Mouse (Mus musculus) G1E (cell line): ENCODE results near the gene Syt8. TPM values are rescaled to one million over a fixed set of nuclear protein-coding genes. Genes with fewer than 3 reads are reported as not detected.

Experiments used
- ATAC-seq: 2 replicates; pipeline ENCODE4 v1.8.0; 2016; ENCODE audit warnings: mild to moderate bottlenecking; ENCODE audit not compliant: insufficient number of reproducible peaks, poor library complexity, low FRiP score, severe bottlenecking; ENCODE audit errors: extremely low read depth
- DNase-seq: peaks from one replicate; pipeline ENCODE4 v3.0.0; 2012; ENCODE audit warnings: low spot score
- H3K27me3 ChIP-seq: 2 replicates; pipeline ENCODE4 v1.6.1; 2012; ENCODE audit warnings: mild to moderate bottlenecking, low read length, inconsistent platforms; ENCODE audit not compliant: insufficient read depth
- H3K36me3 ChIP-seq: replicated peaks from 2 replicates; pipeline ENCODE3; 2012; ENCODE audit warnings: mild to moderate bottlenecking, inconsistent platforms
- H3K4me1 ChIP-seq: 2 replicates; pipeline ENCODE4 v1.6.1; 2012; ENCODE audit warnings: low read depth, low read length, inconsistent platforms, mixed read lengths; ENCODE audit not compliant: insufficient read depth
- H3K4me3 ChIP-seq: 2 replicates; pipeline ENCODE4 v1.5.1; 2012; ENCODE audit warnings: low read depth, mild to moderate bottlenecking, inconsistent platforms, low read length, moderate library complexity, mixed read lengths
- H3K9me3 ChIP-seq: replicated peaks from 2 replicates; pipeline ENCODE4 v1.6.1; 2012; ENCODE audit warnings: inconsistent platforms
- CTCF ChIP-seq: IDR thresholded peaks from 2 replicates; pipeline ENCODE4 v1.5.1; 2012; ENCODE audit warnings: low read depth, low read length, inconsistent platforms, mixed read lengths
- GATA1 ChIP-seq: IDR thresholded peaks from 2 replicates; pipeline ENCODE4 v1.6.1; 2012; ENCODE audit warnings: borderline replicate concordance, low read length, inconsistent platforms, mixed read lengths
- GATA2 ChIP-seq: IDR thresholded peaks from 2 replicates; pipeline ENCODE4 v1.6.1; 2012; ENCODE audit warnings: low read depth, low read length, inconsistent platforms, borderline replicate concordance
- POLR2AphosphoS5 ChIP-seq: IDR thresholded peaks from 2 replicates; pipeline ENCODE4 v1.6.1; 2012; ENCODE audit warnings: low read depth, low read length, inconsistent platforms; ENCODE audit not compliant: insufficient replicate concordance
- TAL1 ChIP-seq: conservative IDR thresholded peaks from 2 replicates; pipeline ENCODE4 v1.6.1; 2012; ENCODE audit warnings: low read depth, low read length, inconsistent platforms, mixed read lengths
- polyA plus RNA-seq: library from polyadenylated mRNA; stranded (reverse); fragments of >175 nt; gene quantifications from 2 replicates; pipeline ENCODE4 v1.2.3, GENCODE M21; 2012
- total RNA-seq, 2 experiments: library from RNA; stranded (forward) in 1 of 2; stranded (reverse) in 1 of 2; fragments of 200-1000 nt in 1 of 2; fragments of >200 nt in 1 of 2; fragmentation: Nextera tagmentation in 1 of 2; gene quantifications; 2 replicates each; pipeline ENCODE4 v1.2.3; 2014 to 2017

Syt8 gene
- total and polyA plus RNA-seq, 3 experiments: 3.5 TPM; not detected in 2

DNA sequence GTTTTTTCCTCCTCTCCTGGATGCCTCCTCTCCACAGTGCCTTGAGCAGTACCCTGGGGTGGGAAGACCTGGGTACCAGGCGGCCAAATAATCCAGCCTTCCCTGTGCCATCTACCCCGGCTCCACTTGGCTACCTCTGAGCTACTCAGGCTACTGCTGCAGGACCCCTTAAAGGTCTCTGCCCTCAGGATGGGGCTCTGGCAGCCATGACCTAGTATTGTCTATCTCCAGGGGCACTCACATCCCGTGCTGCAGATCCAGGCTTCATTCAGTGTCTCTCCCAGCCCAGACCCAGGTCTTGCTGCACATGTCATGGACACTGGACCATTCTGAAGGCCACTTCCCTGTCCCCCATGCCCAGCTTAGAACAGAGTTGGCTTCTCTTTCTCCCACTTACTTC is 45.2 kb downstream of the Syt8 start:
- Histone ChIP-seq H3K4me1 (no peaks in the 10 kb centered on the region), H3K9me3 (no peaks in the 10 kb centered on the region), H3K36me3 (no peaks in the 10 kb centered on the region), H3K4me3 (no peak overlapping the region), H3K27me3 (peaks cover 23% of the 10 kb centered on the region)
- TF ChIP-seq POLR2AphosphoS5: no peak
- TF ChIP-seq GATA1: no peak
- TF ChIP-seq CTCF: no peak
- no peak for TF ChIP-seq TAL1
- no peak for TF ChIP-seq GATA2
- DNase-seq: no peak
- no peak for ATAC-seq

DNA sequence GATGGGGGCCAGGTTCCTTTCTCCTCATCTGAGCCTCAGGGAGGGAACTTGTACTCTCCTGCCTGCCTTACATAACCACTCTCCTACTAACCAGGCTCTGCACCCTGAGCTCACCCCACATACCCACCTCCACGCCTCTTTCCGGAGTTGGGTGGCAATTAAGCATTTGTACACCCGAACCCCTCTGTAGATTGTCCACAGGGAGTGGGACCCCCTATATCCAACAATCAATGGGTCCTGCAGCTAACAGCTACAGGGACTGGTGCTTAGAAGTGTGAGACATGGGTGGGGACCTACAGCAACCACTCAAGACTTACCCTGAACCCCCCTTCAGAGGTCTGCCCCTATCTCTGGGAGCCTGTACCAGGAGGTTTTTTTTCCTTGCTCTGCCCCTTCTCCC is 46.0 kb downstream of the Syt8 start:
- peaks cover 24% of the 10 kb centered on the region for H3K27me3 ChIP-seq
- H3K9me3 ChIP-seq: no peaks in the 10 kb centered on the region
- H3K36me3 ChIP-seq: no peaks in the 10 kb centered on the region
- H3K4me1 ChIP-seq: no peaks in the 10 kb centered on the region
- ATAC-seq (no peak), DNase-seq (no peak)
- TF ChIP-seq GATA1: no peak
- no peak for TF ChIP-seq TAL1
- no peak for TF ChIP-seq GATA2
- no peak for TF ChIP-seq CTCF
- no peak for TF ChIP-seq POLR2AphosphoS5
- no peak overlapping the region for H3K4me3 ChIP-seq

DNA sequence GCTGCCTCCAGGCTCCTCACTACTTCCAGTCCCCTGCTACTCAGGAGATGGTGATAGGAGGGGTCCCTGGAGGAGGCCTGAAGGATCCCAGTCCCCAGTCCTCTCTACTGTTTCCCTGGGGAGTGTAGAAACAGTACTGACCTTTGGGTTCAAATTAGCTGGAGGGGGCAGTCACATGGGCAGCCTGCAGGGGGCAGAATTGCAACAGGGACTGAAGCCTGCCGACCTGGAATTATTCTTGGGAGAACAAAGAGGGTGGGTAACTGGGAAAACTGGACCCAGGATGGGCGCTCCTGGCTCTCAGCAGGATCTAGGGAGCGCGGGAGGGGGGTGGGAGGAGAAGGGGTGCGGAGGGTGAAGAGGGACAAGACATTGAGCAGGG is 46.5 kb downstream of the Syt8 start:
- Histone ChIP-seq H3K4me3 (no peak overlapping the region), H3K4me1 (no peaks in the 10 kb centered on the region), H3K27me3 (peaks cover 24% of the 10 kb centered on the region), H3K36me3 (no peaks in the 10 kb centered on the region), H3K9me3 (no peaks in the 10 kb centered on the region)
- no peak for ATAC-seq
- no peak for DNase-seq
- TF ChIP-seq CTCF: peak; percentile 51
- no peak for TF ChIP-seq GATA1

DNA sequence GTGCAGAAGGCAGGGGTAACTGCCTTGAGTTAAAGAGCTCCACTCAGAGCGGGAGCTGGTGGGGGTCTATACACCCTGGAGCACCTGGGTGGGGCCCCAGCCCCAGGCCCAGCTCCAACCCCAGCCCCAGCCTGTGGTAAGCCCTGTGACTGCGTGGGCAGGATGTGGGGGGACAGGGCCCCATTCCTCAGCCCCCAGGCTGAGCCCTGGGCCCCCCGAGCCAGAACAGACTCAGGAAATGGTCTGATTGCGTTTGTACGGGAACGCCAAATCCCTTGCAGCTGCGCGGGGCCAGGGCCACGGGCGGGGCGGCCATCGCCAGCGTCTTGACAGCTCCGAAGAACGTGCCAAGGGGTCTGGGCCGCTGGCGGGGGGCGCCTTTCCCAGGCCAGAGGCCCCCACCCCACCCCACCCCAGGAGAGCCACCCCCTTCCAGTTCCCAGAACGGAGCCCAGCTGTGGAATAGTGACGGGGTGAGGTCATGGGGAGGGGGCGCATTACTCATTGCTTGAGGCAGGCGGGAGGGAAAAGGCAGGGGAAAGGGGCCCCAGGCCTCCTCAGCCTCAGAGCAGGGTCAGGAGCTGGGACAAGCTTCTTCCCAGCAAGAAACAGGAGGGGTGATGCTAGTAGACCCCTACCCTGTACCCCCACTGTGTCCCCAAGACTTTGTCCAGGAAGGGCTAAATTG is 47.1 kb downstream of the Syt8 start:
- no peaks in the 10 kb centered on the region for H3K36me3 ChIP-seq
- no peaks in the 10 kb centered on the region for H3K9me3 ChIP-seq
- peaks cover 22% of the 10 kb centered on the region for H3K27me3 ChIP-seq
- no peak overlapping the region for H3K4me3 ChIP-seq
- TF ChIP-seq GATA2 (no peak), GATA1 (no peak)
- H3K4me1 ChIP-seq: no peaks in the 10 kb centered on the region
- no peak for ATAC-seq
- no peak for DNase-seq

DNA sequence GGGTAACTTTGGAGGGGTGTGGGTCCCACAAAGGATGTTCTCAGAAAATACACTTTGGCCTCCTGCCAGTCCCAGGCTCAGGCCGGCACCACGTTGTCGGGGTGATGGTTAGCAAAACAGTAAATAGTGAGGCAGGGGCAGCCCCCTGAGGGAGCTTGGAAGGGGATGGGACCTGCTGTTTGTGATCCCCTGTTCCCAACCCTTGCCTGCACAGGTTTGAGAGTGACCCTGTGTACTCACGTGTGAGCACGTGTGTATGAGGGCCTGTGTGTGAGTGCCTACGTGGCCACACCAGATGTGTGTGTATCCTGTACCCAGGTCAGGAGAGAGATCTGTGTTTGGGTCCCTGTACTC is 47.6 kb downstream of the Syt8 start:
- no peaks in the 10 kb centered on the region for H3K9me3 ChIP-seq
- no peaks in the 10 kb centered on the region for H3K4me1 ChIP-seq
- ATAC-seq (no peak), DNase-seq (no peak)
- no peak overlapping the region for H3K4me3 ChIP-seq
- H3K27me3 ChIP-seq: peaks cover 25% of the 10 kb centered on the region
- no peaks in the 10 kb centered on the region for H3K36me3 ChIP-seq
- TF ChIP-seq GATA1 (no peak), CTCF (no peak), TAL1 (no peak), GATA2 (no peak), POLR2AphosphoS5 (no peak)

DNA sequence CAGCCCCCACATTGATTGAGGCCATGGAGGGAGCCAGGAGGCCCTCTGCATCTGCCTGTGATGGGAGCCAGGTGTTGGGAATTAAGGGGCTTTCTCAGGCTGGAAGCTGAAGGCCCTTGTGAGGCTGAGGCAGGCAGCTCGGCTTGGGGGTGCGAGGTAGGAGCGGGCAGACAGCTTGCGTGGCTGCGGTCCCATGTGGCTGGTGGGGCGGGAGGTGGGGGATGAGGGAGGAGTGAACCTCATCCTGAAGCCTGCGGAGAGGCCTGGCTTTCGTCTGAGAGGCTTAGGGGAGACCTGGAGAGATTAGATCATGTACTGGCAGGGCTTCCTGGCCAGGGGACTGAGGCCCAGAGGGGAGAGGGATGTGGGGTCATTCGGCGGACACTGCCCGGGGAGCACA is 48.5 kb downstream of the Syt8 start:
- Histone ChIP-seq H3K4me1 (no peaks in the 10 kb centered on the region), H3K4me3 (no peak overlapping the region), H3K9me3 (no peaks in the 10 kb centered on the region), H3K27me3 (peaks cover 31% of the 10 kb centered on the region), H3K36me3 (no peaks in the 10 kb centered on the region)
- ATAC-seq (no peak), DNase-seq (no peak)
- TF ChIP-seq GATA1 (no peak), POLR2AphosphoS5 (no peak), CTCF (no peak), GATA2 (no peak), TAL1 (no peak)

DNA sequence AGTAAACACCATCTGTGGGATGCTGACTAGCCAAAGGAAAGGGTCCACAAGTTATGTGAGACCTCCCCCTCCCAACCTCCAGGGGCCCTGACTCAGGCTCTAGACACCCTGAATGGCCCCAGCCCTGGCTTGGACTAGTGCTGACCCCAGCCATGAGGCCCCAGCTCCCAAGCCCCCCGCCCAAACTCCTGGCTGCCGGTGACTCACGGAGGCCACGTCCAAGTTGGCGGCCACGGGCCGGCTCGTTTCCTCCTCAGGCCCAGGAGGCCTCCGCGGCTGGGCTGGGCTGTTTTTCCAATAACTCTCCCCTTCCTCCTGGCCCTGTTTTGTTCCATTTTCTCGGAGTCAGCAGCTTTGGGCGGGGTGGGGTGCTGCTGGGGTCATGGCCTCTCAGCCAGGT is 50.1 kb downstream of the Syt8 start:
- no peak overlapping the region for H3K4me3 ChIP-seq
- H3K4me1 ChIP-seq: no peaks in the 10 kb centered on the region
- peaks cover 36% of the 10 kb centered on the region for H3K27me3 ChIP-seq
- H3K36me3 ChIP-seq: no peaks in the 10 kb centered on the region
- ATAC-seq: no peak
- no peaks in the 10 kb centered on the region for H3K9me3 ChIP-seq
- DNase-seq: no peak
- TF ChIP-seq GATA2 (no peak), POLR2AphosphoS5 (no peak), GATA1 (no peak), CTCF (no peak), TAL1 (no peak)
